Mouse (Mus musculus) B cell, adult 2 months (primary cell): Measurements from ENCODE around the gene Kcnt2.

Experiments used
- DNase-seq, 2 experiments: peaks; one replicate each; pipeline ENCODE4 v3.0.0; 2022

The Kcnt2 gene

DNA sequence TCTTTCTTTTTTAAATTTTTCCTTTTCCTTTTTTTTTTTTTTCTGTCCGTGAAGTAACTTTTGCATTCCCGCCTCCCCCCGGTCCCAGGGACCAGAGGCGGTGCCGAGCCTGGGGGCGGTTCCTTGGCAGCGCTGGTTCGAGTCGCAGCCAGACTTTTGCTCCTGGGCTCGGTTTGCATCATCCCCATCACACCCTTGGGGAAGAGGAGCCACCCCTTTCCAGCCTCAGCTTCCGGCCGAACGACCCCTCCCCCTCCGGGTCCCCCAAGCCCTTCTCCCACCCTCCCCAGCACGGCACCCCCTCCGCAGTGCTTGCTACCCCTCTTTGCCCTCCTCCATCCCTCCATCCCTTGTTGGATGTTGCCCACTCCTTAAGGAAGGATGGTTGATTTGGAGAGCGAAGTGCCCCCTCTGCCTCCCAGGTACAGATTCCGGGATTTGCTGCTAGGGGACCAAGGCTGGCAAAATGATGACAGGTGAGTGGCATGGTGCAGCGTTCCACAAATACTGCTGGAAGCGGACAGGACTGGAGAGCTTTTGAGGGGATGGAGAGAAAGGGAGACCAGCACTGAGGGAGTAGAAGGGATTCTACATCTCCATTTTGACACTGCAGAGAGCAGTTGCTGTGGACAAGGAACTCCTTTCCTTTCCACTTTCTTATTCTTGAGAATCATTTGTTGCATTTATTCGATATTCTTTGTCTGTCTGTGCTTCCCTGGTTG, at the start of gene Kcnt2:
Gene Kcnt2, plus strand, starts transcription at position 283 of the 722 bp plus-strand sequence.
- DNase-seq: no peak

DNA sequence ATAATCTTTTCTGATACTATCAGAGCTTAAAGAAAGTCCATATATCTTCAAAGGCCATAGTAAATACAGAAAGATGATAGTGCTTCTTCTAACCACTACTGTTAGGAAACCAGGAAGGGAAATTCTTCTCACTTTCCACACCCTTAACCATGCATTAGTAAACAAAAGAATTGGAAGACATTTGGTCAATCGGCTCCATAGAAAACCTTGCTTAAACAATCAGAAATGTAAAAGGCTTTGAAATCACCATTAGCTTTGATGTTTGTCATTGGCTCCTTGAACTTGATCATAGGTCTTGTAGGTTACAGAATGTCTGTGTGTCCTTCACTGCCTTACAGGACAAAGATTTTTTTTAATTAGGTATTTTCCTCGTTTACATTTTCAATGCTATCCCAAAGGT, 40.6 kb upstream of the Kcnt2 start:
- DNase-seq: no peak

DNA sequence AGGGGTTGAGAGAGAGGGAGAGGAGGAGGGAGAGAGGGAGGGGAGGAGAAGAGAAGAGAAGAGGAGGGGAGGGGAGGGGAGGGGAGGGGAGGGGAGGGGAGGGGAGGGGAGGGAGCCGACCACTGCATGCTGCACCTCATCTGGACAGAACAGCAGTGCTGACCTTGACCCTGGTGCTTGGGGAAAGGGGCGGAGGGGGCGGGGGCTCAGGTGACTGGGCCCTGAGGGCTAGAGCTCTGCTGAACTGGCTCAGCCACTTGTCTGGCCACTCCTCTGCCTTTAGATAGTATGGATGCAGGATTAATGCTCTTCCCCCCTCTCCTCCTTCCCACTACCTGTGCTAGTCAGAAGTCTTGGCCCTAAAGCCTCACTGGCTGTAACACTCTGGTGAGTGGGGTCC, 20.7 kb upstream of the Kcnt2 start:
- no peak for DNase-seq

DNA sequence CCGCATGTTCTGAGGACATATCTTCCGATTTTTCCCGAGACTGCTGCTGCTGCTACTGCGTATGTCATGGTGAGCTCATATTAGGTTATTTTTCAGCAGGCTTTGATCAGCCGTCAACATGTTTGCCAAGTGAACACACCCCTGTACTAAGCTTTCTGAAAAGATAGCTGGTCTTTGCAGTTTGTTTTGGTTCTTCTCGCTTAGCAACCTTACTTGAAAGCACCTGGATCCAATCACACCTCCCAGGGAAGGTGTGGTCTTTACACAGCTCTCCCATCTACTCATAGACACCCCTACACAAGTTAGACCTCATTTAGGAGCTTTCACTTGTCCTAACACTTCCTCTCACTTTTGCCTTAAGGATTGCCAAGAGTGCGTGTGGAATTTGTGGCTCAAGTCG, 19.3 kb upstream of the Kcnt2 start:
- DNase-seq: no peak

DNA sequence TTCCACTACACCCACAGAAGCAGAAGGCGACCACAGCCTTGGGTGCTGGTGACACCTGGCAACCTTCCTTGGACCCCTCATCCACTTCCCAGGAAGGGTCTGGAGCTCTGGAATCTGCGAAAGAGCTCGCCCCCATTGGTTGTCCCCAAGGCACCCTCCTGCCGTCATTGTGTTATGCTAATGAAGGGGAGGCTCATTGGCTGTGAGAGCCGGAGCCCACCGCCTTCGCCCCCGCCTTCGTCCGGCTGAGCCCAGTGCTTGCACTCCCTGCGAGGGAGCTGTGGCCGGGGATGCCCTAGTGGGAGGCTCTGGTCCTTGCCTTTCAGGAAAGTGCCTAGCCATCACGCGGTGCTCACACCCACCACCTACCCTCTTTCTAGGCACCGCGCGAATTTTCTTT, 493 bp upstream of the Kcnt2 start:
- DNase-seq: no peak

DNA sequence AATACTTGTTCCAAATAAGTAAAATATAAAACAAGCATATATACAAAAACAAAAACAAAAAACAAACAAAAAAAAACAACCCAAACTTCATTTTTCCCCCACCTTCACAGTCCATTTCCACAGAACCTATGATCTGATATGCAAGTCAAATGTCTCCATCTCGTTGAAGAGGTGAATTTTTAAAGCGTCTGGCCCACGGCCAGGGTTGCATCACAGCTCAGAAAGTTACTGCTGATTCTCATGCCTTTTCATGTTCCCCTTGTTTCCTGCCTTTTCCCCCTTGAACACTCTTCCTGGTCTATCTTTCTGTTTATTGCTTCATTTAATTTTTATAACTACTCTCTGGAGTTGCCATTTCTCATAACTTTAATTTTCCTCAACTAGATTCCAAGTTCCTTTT, 18.7 kb downstream of the Kcnt2 start:
- DNase-seq: no peak

DNA sequence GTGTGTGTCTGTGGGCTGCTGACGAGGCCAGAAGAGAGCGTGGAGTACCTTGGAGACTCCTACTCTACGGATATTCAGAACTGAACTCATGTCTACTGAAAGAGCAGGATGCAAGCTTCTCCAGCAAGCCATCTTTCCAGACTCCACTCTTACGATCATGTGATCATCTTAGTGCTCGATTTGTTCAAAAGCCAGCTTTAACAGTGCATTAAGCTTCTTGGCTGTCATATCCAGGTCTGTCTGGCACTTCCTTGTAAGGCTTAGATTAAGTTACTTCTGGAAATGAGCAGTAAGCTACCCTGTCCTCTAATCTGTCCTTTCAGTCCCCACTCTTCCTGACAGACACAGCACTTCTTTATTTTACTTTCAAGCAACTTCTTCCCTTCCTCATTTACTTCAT, 20.1 kb downstream of the Kcnt2 start:
- no peak for DNase-seq

DNA sequence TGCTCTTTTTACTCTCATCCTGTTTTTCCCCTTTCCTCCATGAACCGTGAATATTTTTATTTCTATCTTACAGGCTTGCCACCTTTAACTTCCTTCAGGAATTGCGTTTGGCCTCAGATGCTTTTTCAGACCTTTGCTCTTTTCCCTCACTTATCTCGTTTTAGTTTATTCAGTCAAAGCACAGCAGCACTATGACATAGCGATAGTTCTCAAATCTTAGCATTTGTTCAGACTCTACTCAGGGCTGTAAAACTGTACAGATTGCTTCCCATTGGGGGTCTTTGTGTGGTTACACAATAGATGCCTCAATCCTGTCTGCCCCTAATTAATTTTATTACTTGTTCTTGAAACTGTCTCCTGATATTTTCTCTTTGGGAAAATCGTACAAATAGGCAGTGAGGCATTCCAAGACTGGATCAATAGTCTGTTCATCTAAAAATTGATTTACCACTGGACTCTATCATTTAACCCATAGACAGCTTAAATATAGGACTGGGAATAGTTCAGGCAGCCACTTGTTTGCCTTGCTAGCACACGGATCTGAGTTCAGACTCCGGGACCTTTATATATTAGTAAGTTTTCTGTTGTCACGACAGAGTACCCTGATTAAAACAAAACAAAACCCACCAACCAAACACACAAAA, 20.8 kb downstream of the Kcnt2 start:
- DNase-seq: no peak

DNA sequence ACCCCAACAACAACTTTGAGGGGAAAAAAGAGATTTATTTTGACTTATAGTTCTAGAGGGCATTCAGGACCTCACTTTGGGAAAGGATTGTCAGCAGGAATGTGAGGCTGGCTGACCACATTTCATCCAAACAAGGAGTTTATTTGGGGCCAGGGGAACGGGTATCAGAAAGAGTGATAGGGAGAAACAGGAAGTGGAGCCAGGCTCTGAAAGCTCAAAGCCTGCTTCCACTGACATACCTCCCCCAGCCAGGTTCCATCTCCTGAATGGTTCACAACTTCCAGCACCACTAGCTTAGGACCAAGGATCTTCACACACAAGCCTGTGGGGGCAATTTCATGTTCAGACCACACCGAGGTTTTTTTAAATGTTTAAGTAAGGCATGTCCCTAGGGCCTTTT, 21.3 kb downstream of the Kcnt2 start:
- DNase-seq: no peak

DNA sequence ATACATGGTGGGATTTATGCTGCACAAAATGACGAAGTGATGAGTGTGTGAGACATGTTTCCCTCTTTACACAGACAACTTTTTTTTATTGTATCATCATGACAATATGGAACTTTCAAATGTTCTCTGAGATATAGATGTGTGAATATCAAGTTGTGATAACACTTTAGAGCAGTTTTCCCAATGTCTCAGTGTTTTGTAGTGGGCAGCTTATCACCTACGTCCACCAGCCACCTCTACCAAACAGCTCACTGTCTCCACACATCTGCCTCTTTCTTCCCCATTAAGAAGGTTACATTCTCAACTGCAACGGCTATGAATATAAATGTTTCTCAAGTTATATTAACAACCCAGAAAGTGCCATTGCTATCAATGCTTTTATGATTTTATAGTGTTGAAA, 27.7 kb downstream of the Kcnt2 start:
- DNase-seq: no peak

DNA sequence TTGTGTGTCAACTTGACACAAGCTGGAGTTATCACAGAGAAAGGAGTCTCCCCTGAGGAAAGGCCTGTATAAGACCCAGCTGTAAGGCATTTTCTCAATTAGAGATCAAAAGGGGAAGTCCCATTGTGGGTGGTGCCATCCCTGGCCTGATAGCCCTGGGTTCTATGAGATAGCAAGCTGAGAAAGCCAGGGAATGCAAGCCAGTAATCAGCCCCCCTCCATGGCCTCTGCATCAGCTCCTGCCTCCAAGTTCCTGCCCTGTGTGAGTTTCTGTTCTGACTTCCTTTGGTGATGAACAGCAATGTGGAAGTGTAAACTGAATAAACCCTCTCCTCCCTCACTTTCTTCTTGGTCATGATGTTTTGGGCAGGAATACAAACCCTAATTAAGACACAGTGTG, 29.9 kb downstream of the Kcnt2 start:
- DNase-seq: no peak

DNA sequence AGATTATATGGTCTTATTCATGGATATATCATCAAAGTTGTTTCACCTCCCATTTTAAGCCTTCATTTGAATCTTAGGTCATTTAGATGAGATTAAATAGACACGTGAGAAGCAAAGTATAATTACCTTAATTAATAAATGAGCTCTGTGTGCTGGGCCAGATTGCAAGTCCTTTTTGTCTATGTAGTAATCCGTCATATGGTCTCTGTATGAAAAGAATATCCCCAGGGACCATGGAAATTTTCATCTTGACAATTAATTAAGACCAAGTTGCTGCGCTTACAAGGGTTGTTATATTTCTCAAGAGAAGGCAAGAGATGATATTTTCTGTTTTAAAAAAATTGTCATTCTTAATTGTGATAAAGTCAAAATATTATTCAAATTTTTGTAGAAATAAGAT, 47.2 kb downstream of the Kcnt2 start:
- no peak for DNase-seq

DNA sequence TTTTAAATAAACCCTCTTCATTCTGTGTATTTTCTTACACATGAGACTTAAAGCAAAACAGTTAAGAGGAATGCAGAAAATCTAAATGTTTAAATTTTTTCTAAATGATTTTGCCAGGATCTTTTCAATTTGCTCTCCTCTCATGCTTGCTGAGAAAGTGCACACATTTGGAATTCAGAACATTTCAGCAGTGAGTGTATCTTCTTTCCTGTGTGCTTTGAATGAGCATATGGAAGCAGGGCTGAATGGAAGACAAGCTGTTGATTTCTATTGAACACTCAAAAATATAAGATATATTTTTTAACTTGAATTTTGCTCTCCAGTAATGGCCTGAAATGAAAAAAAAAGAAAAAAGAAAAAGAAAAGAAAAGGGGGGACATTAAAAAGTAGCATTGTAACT, 49.5 kb downstream of the Kcnt2 start:
- no peak for DNase-seq

DNA sequence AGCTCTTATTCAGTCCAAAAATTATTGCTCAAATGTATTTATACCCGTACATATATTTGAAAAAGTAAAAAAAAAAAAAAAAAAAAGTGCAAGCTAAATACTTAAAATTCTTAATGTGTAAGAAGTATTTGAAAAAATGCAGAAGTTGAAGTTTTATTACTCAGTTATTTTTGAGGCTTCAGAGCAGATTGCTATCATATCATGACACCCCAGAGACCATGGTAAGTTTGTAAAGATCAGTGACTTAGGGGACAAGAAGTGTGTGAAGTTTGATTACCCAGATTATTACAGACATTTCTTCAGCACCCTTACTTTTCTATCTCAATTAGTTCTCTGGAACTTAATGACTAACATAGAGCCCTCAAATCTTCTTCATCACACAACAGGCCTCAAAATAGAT, 58.3 kb downstream of the Kcnt2 start:
- DNase-seq: no peak

DNA sequence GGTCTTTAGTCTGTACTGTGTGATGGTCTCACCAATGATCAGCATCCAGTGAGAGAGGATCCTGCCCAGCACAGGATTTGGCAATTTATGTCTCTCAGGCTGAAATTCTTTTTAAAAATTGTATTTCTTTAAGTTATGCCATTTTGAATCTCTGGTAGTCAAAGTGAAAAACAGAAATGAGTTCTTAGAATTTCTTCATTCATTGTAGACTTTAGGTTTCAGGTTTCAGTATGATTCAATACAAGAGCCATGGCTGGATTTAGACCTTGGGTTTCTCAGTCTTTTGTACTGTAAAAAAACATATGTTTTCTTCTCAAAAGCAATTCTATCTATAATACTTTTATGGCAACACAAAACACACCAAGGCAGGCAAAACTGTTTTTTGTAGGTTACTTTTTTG, 59.4 kb downstream of the Kcnt2 start:
- DNase-seq: no peak

DNA sequence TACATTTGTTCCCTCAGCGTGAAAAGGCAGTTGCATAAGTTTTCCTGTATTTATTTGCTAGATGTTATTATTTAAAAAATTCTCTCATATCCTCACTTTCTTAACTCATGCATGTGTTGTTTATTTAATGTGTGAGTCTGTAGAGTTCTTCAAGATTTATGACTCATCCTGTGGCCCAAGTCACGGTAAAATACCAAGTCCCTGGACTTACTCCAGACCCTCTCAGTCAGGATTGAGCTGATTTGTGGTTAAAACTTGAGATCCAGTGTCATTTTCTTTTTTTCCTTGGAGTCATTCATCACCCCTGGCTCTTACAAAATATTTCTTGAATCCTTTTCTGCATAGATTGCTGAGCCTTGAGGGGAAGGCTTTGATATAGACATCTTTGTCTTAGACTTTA, 60.4 kb downstream of the Kcnt2 start:
- no peak for DNase-seq

DNA sequence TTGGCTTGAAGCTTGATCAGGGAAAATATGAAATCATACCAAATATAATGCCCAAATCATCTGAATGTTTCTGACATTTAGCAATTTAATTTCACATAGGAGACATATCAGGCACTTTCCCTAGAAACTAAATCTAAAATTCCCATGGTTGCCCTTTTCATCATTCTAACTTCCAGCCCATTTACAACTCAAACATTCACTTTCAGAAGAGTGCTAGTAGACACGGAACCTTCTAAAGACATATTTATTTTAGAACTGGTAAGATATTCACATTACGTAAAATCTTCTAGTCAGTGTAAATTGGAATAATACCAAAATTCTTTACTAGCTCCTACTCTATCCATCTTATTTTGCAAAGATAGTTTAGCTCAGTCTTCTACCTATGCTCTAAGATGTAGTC, 64.8 kb downstream of the Kcnt2 start:
- no peak for DNase-seq

DNA sequence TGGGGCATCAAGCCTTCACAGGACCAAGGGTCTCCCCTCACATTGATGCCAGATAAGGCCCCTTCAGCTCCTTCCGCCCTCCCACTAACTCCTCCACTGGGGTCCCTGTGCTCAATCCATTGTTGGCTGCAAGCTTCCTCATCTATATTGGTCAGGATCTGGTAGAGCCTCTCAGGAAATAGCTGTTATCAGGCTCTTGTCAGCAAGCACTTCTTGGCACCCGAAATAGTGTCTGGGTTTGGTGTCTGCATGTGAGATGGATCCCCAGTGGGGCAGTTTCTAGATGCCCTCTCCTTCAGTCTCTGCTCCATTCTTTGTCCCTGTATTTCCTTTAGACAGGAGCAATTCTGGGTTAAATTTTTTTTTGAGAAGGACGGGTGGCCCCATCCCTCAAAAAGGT, 79.1 kb downstream of the Kcnt2 start:
- no peak for DNase-seq

DNA sequence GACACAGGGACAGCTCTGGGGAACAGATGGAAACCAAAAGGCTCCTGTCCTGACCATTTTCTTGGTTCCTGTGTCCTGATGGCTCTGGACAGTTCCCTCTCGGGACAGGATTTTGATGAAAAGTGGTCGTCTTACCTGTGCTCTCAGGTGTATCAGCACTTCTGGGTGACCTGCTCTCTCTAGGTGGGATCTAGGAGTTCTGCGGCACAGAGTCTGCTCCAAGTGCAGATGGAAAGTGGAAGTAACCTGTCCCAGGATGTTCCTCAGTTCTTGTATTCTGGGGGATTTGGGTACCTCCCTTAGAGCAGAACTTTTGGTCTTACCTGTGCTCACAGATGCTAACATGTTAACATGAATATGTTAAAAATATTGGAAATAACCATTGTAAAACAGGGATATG, 80.8 kb downstream of the Kcnt2 start:
- DNase-seq: no peak

DNA sequence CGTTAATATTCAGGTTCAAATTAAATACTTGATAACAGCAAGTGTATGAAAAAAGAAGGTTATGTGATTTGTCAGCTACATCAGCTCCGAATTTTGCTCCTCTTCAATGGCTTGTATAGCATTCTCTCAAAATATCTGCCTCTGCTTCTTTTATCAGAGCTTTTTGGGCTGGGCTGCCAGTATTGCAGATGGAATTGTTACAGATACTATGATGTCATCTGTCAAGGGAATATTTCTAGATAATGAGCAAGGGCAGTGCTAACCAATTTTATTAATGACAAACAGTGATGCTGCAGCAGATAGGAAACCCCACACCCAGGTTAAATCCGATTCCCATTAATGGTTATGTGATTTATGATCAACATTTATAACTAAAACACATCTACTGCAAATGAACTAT, 87.7 kb downstream of the Kcnt2 start:
- no peak for DNase-seq

DNA sequence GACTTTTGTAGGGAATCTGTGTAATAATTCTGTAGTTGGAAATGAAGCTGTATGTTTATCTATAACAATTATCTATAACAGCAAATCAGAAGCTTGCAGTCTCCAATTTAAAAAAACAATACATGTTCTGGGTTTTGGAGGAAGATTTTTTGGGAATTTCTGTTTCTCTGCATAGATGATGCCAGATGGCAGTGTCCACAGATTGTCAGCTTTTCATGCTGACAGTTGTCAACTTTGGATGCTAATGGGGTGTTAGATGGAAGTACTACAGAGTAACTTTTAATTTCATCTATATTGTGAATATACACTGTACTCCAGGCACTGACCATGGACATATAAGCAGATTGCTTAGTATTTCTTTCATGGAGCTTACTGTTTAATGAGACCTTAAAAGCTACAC, 92.5 kb downstream of the Kcnt2 start:
- DNase-seq: no peak

DNA sequence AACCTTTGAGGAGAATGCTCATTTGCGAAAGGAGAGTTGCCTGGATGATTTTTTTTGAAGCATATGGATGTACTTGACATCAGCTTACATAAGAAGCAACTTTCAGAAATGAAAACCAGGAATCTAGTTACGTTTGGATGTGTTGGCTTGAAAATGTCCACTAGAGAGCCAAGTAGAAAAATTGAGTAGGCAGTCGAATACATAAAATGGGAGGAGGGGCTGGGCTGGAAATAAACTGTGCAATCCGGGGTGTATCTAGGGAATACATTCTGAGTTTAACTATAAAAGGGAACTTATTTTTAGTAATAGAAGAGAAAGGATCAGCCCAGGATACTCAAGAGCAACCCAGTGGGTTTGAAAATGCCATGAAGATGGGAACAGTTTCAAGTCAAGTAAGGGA, 93.4 kb downstream of the Kcnt2 start:
- DNase-seq: no peak

DNA sequence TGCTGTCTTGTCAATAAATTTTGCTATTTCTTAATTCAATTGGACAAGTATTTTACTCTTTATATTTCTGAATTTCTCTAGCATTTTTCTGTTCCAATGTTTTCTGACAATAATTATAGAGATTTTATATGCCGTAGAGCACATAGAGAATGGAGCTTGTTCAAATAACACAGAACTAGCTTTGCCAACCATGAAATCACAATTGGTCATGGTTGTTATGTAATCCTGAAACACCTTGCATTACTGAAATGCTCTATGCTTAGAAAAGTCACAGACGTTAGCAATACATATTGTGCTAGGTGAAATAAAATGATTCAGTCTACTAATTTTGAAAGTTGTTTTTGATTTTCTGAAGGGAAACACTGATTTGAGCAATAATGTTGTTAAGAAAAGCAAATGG, 118.8 kb downstream of the Kcnt2 start:
- DNase-seq: no peak

DNA sequence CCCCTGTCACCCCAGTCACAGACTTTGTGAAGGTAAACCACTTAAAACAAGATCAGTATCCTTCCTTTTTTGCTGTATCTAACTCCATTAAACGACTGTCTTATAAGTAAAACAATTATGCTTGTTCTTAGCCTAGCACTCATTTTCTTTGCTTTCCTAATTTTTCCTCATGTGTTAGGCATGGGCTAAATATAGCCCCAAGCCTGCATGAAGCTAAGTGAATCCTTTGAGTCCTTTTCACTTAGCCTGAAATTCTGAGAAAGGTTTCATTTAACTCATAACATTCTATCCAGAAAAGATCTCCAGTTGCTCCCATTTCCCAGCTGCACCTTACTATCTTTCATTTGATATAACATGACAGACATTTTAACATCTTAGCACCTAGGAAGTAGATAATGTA, 127.6 kb downstream of the Kcnt2 start:
- no peak for DNase-seq

DNA sequence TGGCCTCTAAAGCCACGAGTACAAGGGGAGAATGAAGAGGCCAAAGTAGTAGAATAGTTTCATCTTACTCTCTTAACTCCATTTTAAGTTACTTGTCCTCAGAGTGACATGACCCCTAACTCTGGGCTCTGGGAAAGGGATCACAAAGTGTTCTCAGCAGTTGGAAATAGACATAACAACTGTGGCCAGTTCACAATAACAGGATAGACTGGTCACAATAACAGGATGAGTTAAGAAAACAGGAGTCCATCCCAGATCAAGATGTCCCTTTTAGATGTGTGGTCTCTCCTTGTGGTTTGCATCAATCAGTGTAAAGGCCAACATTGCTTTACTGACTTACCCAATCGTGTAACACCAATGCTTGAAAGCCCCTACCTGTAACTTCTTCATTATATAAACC, 132.8 kb downstream of the Kcnt2 start:
- no peak for DNase-seq
